Mouse (Mus musculus): ENCODE measurements at regions not wholly inside any gene's neighbourhood (a gene's known extent, or its start where the extent isn't known, plus 50 kb on each side); places are given as distances from the start of the nearest gene placed in this dataset.

GRCm38 (mm10) chr13:28442250-28442649 is 184.9 kb downstream of the Gm11361 start:
- TF ChIP-seq CTCF (IDR thresholded peaks at IDR 0.05; ENCODE audit: borderline replicate concordance, insufficient read depth, low read depth, low read length), result no peak
- TF ChIP-seq POLR2A (IDR thresholded peaks at IDR 0.05; ENCODE audit: borderline replicate concordance, insufficient read depth, low read length), result no peak
